Mouse (Mus musculus) left cerebral cortex, adult 8-10 months (tissue): Measurements from ENCODE around the gene Ces1f. TPM values are rescaled to one million over a fixed set of nuclear protein-coding genes. Genes with fewer than 3 reads are reported as not detected.
"Not testable (repeated sequence)": the region's sequence is repeated elsewhere in the genome, so short reads cannot be mapped to it uniquely, and the experiment has no call there.

ENCODE experiments used
- DNase-seq, 2 experiments: peaks; one replicate each; pipeline ENCODE4 v3.0.0; 2022; ENCODE audit warnings: low spot score in 2 of 2
- total RNA-seq, 4 experiments: library from RNA; stranded (reverse); gene quantifications; 2 replicates each; pipeline ENCODE4 v1.2.4; 2022

Gene Ces1f
- total RNA-seq: 1 to 10 TPM in 1 of 4 experiments, under 1 TPM in 1, not detected in 2; 0.19 to 1.3 TPM

GRCm38 (mm10) chr8:93279556-93279955 is at the start of gene Ces1f:
Ces1f (minus strand) TSS chr8:93279747.
- no peak for DNase-seq

DNA sequence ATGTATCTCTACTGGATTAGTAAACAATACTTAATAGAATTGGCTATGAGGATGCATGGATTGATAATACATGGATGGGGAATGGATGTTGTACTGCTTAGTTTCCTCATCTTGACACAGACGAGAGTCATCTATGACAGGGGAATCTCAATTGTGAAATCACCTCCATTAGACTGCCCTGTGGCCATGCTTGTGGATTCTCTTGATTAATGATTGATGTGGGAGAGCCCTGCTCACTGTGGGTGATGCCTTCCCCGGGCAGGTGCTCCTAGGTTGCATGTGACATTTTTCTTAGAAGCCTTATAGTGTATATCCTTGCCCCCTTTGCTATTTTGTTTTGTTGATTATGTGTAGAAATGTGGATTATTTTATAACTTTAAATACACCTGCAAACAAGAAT is 45.6 kb upstream of the Ces1f start:
- no peak for DNase-seq

- DNase-seq: no peak
Observed at GRCm38 (mm10) chr8:93317031-93317430, 37.5 kb upstream of the Ces1f start.

GRCm38 (mm10) chr8:93315557-93315956 is 36.0 kb upstream of the Ces1f start:
- no peak for DNase-seq

GRCm38 (mm10) chr8:93283896-93284295 is 4.3 kb upstream of the Ces1f start:
- no peak for DNase-seq

DNA sequence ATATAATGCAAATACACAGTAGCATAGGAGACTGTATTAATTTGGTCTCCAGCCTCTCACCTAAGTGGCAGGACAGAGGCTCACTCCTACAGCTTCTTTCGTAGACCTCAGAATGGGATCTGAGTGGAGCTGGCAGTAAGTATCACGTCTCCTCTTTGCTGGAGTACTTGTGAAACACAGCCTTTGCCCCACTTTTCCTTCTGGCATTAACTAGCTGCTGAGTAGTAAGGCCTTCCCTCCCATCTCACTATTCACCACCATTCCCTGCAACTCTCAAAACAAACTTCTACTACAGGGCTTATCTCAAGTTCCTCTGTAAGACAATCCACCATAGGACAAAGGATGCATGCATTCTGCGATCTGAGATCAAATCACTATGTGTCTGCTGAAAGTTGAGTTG is 2.8 kb upstream of the Ces1f start:
- DNase-seq: no peak

DNA sequence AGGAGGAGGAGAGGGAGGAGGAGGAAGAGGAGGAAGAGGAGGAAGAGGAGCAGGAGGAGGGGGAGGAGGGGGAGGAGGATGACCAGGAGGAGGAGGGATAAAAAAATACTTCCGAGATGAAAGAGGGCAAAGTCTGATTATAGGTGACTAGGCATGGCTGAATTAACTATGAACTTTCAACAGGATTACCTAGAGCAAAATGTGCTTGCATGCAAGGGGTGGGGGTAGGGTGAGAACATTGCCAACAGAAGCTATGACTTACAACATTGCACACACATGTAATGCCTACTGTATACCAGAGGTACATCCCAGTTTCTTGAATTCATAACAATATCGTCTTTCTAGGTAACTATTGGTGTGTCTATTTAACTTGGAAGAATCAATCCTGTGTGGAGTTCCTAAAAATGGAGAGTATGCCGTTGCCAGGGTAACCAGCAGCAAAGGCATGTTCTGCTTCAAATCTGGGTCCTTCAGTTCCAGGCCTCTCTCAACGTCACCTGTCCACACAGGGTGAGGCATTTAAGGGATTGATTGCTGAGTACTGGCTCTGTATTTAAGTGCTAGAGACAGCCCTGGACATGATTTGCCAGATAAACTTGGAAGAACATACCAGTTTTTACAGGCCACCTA is 1.3 kb downstream of the Ces1f start:
- peak in 1 of 2 experiments; percentile 17 for DNase-seq

DNA sequence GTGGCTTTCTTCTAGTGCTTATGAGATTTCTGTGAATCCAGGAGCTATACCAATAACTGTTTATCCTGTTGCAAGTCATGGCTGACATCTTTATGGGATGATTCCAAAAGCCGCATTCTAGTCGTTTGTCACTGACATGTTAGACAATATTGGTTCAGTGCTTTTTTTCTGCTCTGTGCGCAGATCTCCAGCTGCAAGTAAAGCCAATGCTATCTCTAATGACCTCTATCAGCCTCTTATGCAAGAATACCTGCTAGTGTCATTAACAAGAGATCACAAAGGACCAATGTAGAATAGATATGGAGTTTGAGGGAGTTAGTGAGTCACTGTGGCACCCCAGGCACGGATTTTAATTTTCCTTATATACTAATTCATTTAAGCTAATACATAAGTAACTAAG is 4.9 kb downstream of the Ces1f start:
- no peak for DNase-seq

DNA sequence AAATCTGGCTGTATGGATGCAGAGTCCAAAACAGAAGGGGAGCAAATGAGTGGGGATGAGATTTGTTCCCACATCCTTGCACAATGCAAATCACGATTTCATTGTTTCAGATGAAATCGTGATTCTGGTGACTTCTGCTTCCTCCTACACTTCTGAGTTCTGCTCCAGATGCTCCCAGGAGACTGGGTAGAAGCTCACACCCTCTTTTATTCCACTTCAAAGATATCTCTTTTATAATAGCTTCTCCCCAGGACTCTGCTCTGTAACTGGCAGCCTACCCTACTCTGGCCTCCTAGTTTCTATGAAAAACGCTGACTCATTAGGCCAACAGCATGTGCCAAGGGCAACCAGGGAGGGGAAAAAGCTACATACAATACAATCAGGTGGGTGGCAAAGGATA is 6.2 kb downstream of the Ces1f start:
- peak in 1 of 2 experiments; percentile 60 for DNase-seq

- DNase-seq: no peak
Observed at GRCm38 (mm10) chr8:93272686-93273085, 6.9 kb downstream of the Ces1f start.

- no peak for DNase-seq
Observed at GRCm38 (mm10) chr8:93261436-93261835, 18.1 kb downstream of the Ces1f start.

DNA sequence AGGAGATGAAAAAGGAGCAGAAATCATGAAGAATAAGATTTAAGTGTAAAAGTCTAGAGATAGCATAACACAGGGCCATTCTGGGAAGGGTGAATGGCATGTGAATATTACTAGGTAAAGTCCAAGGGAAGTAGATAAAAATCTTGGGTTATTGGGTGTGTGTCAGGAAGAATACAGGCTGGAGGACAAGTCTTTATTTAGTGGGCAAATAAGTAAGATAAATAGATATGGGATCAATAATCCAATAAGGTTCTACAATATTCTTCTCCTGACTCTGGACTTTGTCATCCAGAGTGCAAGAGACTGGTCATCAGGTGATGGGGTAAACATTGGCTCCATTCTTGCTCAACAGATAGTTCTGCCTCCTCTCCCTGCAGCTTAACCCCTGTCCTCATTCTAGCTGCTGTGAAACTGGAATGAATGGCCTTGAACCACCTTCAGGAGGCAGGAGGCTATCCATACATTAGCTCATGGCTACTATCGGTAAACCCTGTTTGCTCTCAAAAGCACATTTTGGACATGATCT is 27.1 kb downstream of the Ces1f start:
- no peak for DNase-seq

- no peak for DNase-seq
Observed at GRCm38 (mm10) chr8:93246057-93246456, 33.5 kb downstream of the Ces1f start.

DNA sequence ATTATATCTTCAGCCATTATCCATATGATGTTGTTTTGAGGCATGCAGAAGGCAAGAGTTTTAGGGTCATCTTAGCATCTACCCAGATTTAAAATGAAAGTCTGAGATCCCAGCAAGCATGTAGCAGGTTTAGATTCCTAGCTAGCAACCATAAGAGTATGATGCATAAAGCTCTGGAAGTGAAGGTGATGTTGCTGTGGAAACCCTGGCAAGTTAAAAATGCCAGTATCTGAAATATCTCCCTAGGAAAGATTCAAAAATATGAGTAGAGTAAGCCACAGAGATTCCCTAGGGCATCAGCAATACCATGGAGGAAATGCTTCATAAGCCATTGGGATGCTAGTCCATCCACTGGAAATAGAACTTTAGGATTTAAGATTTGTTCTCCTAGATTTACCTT is 39.7 kb downstream of the Ces1f start:
- no peak for DNase-seq

GRCm38 (mm10) chr8:93235681-93236080 is 43.9 kb downstream of the Ces1f start:
- DNase-seq: no peak

DNA sequence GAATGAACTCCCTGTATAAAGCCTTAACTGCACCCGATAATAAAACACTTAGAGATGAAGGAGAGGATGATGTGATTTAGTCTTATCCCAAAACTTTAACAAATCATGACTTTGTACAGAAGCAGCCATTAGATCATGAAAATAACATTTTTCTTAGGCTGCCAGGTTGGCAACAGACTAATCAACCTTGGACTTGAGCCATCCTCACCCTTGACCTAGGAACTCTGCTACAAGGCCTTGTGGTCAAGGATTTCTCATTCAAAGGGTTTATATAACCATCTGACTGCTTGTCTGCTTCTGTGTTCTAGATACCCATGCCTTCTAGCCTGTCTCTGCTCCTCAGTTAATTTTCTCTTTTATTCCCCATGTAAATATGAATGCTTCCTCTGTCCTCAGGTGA is 44.8 kb downstream of the Ces1f start:
- no peak for DNase-seq

GRCm38 (mm10) chr8:93234068-93234467 is 45.5 kb downstream of the Ces1f start:
- no peak for DNase-seq

- DNase-seq: no peak
Observed at GRCm38 (mm10) chr8:93229446-93229845, 50.1 kb downstream of the Ces1f start, which contains the start of gene Ces1e. Ces1e (minus strand) TSS chr8:93229619.

GRCm38 (mm10) chr8:93228673-93229370 is 50.7 kb downstream of the Ces1f start:
- DNase-seq: no peak

DNA sequence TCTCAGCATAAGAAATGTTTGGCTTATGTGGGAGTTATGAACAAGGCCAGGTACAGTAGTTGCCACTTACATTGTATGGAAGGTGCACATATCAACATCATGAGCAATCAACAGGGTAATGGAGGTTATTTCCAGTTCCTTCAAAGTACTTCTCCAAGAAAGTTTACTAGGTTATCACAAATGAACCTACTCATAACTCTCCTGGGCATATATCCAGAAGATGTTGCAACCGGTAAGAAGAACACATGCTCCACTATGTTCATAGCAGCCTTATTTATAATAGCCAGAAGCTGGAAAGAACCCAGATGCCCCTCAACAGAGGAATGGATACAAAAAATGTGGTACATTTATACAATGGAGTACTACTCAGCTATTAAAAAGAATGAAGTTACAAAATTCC is 53.1 kb downstream of the Ces1f start:
- DNase-seq: not testable (repeated sequence)

- DNase-seq: no peak
Observed at GRCm38 (mm10) chr8:93221896-93222295, 57.7 kb downstream of the Ces1f start.

GRCm38 (mm10) chr8:93217867-93218266 is 61.7 kb downstream of the Ces1f start:
- DNase-seq: no peak

DNA sequence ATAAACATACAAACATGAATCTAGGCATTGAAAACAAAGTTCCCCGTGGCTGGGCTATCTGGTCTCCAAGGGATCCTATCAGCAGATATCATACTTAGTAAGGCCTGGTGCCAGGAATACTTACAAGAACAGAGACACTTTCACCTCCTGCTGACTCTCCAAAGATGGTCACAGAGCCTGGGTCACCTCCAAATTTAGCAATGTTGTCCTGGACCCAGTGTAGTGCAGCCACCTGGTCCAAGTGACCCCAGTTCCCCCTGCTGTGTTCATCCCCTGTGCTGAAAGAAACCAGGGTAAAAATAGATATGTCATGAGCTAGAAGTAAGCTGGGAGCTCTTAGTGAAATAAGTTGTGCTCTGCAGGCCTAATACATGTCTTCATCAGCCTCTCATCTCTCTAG is 62.2 kb downstream of the Ces1f start:
- no peak for DNase-seq
